Mouse (Mus musculus) heart, embryonic 13.5 days (tissue): ENCODE measurements around the gene Apobec2. TPM values are rescaled to one million over a fixed set of nuclear protein-coding genes. Genes with fewer than 3 reads are reported as not detected.

ENCODE experiments used
- ATAC-seq: fragments of 200-750 bp; cut with Nextera tagmentation; 2 replicates; pipeline ENCODE4 v1.8.0; 2017; ENCODE audit warnings: moderate TSS enrichment; ENCODE audit not compliant: insufficient number of reproducible peaks, low FRiP score, low TSS enrichment; ENCODE audit errors: extremely low read depth
- H3K27ac ChIP-seq: fragments of 300-500 bp; sonication (generic); replicated peaks from 2 replicates; pipeline ENCODE4 v1.5.1; 2015; ENCODE audit warnings: moderate library complexity, mild to moderate bottlenecking, inconsistent platforms
- H3K27me3 ChIP-seq: fragments of 300-500 bp; sonication (generic); replicated peaks from 2 replicates; pipeline ENCODE4 v1.6.1; 2015; ENCODE audit warnings: mild to moderate bottlenecking, inconsistent platforms
- H3K36me3 ChIP-seq: fragments of 300-500 bp; sonication (generic); 2 replicates; pipeline ENCODE4 v1.6.1; 2015; ENCODE audit warnings: mild to moderate bottlenecking, inconsistent platforms
- H3K4me1 ChIP-seq: fragments of 300-500 bp; sonication (generic); 2 replicates; pipeline ENCODE4 v1.6.1; 2015; ENCODE audit warnings: inconsistent platforms
- H3K4me2 ChIP-seq: fragments of 300-500 bp; sonication (generic); 2 replicates; pipeline ENCODE4 v1.6.1; 2015; ENCODE audit warnings: inconsistent platforms, mild to moderate bottlenecking, moderate library complexity
- H3K4me3 ChIP-seq: fragments of 300-500 bp; sonication (generic); 2 replicates; pipeline ENCODE4 v1.5.1; 2015; ENCODE audit warnings: moderate library complexity, mild to moderate bottlenecking, inconsistent platforms
- H3K9ac ChIP-seq: fragments of 300-500 bp; sonication (generic); 2 replicates; pipeline ENCODE4 v1.6.1; 2015; ENCODE audit warnings: inconsistent platforms, mild to moderate bottlenecking, moderate library complexity
- H3K9me3 ChIP-seq: fragments of 300-500 bp; sonication (generic); 2 replicates; pipeline ENCODE4 v1.6.1; 2016; ENCODE audit warnings: inconsistent platforms
- WGBS: fragments of 180-500 bp; shearing (Covaris S2); methylation state at CpG from one replicate; pipeline ENCODE4 v1.1.7; 2015; ENCODE audit warnings: mixed read lengths; 5-methylcytosine and 5-hydroxymethylcytosine counted together
- polyA plus RNA-seq: library from polyadenylated mRNA; unstranded; fragments of >200 nt; fragmentation: Nextera tagmentation; extraction: Ambion mirVana; gene quantifications from 2 replicates; pipeline ENCODE4 v1.2.1, GENCODE M21; 2015

The Apobec2 gene
- polyA plus RNA-seq, 1 experiment from 2014 or later, result 182 TPM

GRCm38 (mm10) chr17:48436487-48436886 lies 3.8 kb upstream of the Apobec2 start:
- peak overlapping the region; percentile 53 for H3K9ac ChIP-seq
- H3K36me3 ChIP-seq, result no peaks in the 10 kb centered on the region
- 0 out of 2 replicates have a peak, but pooled peaks have one; percentile 10 for ATAC-seq
- H3K4me2 ChIP-seq, result peak overlapping the region; percentile 29
- H3K4me1 ChIP-seq, result peaks cover 67% of the 10 kb centered on the region
- H3K4me3 ChIP-seq, result no peak overlapping the region
- peak overlapping the region; percentile 96 for H3K27ac ChIP-seq
- 22% methylated on average over 1 of the region's 1 CpGs for WGBS
- H3K27me3 ChIP-seq, result no peaks in the 10 kb centered on the region
- H3K9me3 ChIP-seq, result 0 out of 2 replicates have a peak, but pooled peaks cover 2% of the 10 kb centered on the region

DNA sequence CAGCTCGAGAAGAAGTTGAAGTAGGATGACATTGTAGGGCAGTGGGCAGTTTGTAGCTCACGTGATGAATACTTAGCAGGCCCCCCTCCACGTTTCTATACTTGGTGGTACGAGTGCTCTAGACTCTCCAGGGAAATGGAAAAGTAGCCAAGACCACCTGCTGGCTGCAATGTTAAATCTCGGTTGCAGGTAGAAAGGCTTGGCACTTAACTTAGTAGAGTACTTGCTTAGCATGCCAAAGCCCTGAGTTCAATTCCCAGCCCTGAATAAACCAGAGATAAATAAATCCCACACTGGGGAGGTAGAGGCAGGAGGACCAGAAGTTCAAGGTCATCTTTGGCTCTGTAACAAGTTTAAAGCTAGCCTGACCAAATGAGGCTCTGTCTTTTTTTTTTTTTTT lies 1.7 kb upstream of the Apobec2 start:
- Histone ChIP-seq H3K4me1 (peaks cover 84% of the 10 kb centered on the region), H3K9ac (no peak overlapping the region), H3K4me3 (no peak overlapping the region), H3K27ac (peak overlapping the region; percentile 28; the same call in 1 of the 2 replicates), H3K9me3 (no peaks in the 10 kb centered on the region), H3K4me2 (no peak overlapping the region), H3K36me3 (peaks cover 3% of the 10 kb centered on the region; the same call in 1 of the 2 replicates), H3K27me3 (no peaks in the 10 kb centered on the region)
- 73% methylated on average over 5 of the region's 5 CpGs for WGBS
- no peak for ATAC-seq

GRCm38 (mm10) chr17:48433689-48434330 lies 1.1 kb upstream of the Apobec2 start:
- 49% methylated on average over 6 of the region's 6 CpGs for WGBS
- Histone ChIP-seq H3K27me3 (no peaks in the 10 kb centered on the region), H3K9me3 (no peaks in the 10 kb centered on the region), H3K4me2 (no peak overlapping the region), H3K27ac (peak overlapping the region; percentile 98), H3K4me3 (no peak overlapping the region), H3K4me1 (peaks cover 90% of the 10 kb centered on the region), H3K9ac (no peak overlapping the region), H3K36me3 (peaks cover 3% of the 10 kb centered on the region; the same call in 1 of the 2 replicates)
- no peak for ATAC-seq

GRCm38 (mm10) chr17:48433006-48433655 lies 401 bp upstream of the Apobec2 start:
- ATAC-seq, result no peak

DNA sequence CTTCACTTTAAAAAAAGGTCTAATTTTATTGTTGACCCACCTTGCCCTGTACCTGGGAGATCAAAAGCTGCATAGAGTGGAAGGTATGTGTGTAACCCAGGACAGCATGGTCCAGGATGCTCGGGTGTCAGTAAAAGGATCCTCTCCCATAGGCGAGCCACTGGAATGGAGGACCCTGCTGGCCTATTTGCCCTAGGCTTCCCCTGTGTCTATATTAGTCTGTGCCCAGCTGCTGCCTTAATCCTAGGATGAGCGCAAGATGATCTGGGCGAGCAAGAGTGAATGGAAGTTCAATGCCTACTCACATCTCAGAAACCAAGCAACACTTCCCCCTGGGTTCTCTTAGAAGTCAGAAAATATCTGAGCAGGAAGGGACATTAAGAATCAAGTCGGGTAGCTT lies 1.7 kb downstream of the Apobec2 start:
- Histone ChIP-seq H3K36me3 (peaks cover 8% of the 10 kb centered on the region), H3K4me1 (peaks cover 95% of the 10 kb centered on the region), H3K9ac (peak overlapping the region; percentile 89), H3K27me3 (no peaks in the 10 kb centered on the region), H3K27ac (peak overlapping the region; percentile 98), H3K9me3 (no peaks in the 10 kb centered on the region), H3K4me2 (peak overlapping the region; percentile 76), H3K4me3 (peak overlapping the region; percentile 65)
- ATAC-seq, result no peak
- 39% methylated on average over 5 of the region's 5 CpGs for WGBS

More at GRCm38 (mm10) chr17:48433006-48433655, 401 bp upstream of the Apobec2 start:
- H3K4me1 ChIP-seq, result peaks cover 96% of the 10 kb centered on the region
- no peaks in the 10 kb centered on the region for H3K9me3 ChIP-seq
- H3K9ac ChIP-seq, result peak overlapping the region; percentile 89
- WGBS, result 64% methylated on average over 20 of the region's 20 CpGs
- H3K36me3 ChIP-seq, result peaks cover 3% of the 10 kb centered on the region; the same call in 1 of the 2 replicates
- H3K27me3 ChIP-seq, result no peaks in the 10 kb centered on the region
- peak overlapping the region; percentile 98 for H3K27ac ChIP-seq
- H3K4me3 ChIP-seq, result no peak overlapping the region
- H3K4me2 ChIP-seq, result peak overlapping the region; percentile 76

GRCm38 (mm10) chr17:48430394-48430793 lies 2.3 kb downstream of the Apobec2 start:
- H3K36me3 ChIP-seq, result peaks cover 8% of the 10 kb centered on the region
- no peaks in the 10 kb centered on the region for H3K27me3 ChIP-seq
- H3K4me1 ChIP-seq, result peaks cover 95% of the 10 kb centered on the region
- peak overlapping the region; percentile 65 for H3K4me3 ChIP-seq
- 5% methylated on average over 5 of the region's 5 CpGs for WGBS
- peak; percentile 28; the same call in 1 of the 2 replicates for ATAC-seq
- peak overlapping the region; percentile 89 for H3K9ac ChIP-seq
- peak overlapping the region; percentile 98 for H3K27ac ChIP-seq
- H3K4me2 ChIP-seq, result peak overlapping the region; percentile 76
- H3K9me3 ChIP-seq, result no peaks in the 10 kb centered on the region

DNA sequence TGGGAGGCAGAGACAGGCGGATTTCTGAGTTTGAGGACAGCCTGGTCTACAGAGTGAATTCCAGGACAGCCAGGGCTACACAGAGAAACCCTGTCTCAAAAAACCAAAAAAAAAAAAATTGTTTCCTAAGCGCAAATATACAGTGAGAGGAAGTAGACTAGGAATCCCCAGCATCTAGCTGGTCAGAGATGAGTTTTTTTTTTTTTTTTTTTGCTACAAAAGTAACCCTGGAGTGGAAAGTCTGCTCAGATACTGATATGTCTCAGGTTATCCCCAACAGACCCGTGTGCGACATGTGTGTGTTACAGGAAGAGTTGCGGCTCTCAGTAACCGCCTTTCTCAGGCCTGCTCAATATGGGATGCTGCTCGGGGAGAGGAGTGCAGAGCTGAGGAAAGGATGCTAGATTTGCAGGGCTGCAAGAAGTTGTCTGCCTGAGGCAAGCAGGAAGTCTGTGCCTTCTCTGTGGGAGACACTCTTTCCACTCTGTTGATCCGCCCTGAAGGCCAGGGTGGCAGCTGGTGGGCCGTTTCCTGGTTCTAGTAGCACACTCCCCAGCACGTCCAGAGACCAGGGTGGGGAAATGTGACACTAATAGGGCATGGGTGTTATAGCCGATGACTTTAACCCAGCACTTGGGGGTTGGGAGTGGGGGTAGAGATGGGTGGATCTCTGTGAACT lies 4.7 kb downstream of the Apobec2 start:
- Histone ChIP-seq H3K9me3 (no peaks in the 10 kb centered on the region), H3K27me3 (no peaks in the 10 kb centered on the region), H3K27ac (peak overlapping the region; percentile 66), H3K4me3 (peak overlapping the region; percentile 65), H3K36me3 (peaks cover 28% of the 10 kb centered on the region), H3K4me2 (peak overlapping the region; percentile 76), H3K4me1 (peaks cover 95% of the 10 kb centered on the region), H3K9ac (peak overlapping the region; percentile 89)
- no peak for ATAC-seq
- 58% methylated on average over 11 of the region's 11 CpGs for WGBS

DNA sequence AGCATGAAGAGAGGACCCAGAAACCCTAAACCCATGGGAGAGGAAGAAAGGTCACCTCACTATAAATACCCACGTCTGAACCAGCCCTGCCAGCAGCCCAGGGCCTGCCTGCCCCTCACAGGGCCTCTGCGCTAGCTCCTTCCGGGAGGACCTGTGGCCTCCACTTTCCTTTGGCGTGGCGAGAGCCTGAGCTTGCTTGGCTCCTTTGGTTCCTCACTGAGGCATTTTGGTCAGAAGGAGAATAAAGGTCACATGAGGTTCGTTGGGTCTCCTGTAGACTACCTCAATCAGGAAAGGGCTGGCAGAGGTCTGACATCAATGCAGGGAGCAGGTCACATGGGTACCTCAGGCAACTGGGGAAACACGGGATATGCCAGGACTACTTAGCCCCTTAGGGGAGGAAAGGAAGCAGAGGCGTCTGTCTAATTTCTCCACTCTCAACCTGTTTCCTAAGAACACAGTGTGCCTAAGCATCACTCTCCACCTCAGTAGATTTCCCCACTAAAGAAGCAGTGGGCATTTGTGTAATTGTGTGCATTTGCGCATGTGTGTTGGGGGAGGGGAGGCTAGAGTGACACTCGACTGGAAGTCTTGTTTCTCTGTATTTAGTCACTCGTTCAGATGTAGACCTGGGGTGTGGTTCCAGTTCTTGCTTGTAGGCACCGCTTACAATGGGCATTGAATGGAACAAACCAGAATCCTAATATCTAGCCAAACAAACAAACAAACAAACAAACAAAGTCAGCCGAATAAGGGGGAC lies 5.6 kb downstream of the Apobec2 start:
- WGBS, result 34% methylated on average over 13 of the region's 13 CpGs
- Histone ChIP-seq H3K27ac (peak overlapping the region; percentile 66), H3K4me1 (peaks cover 89% of the 10 kb centered on the region), H3K9me3 (no peaks in the 10 kb centered on the region), H3K4me2 (peak overlapping the region; percentile 76), H3K9ac (peak overlapping the region; percentile 41), H3K4me3 (peak overlapping the region; percentile 16; the same call in 1 of the 2 replicates), H3K36me3 (peaks cover 36% of the 10 kb centered on the region), H3K27me3 (no peaks in the 10 kb centered on the region)
- ATAC-seq, result no peak

DNA sequence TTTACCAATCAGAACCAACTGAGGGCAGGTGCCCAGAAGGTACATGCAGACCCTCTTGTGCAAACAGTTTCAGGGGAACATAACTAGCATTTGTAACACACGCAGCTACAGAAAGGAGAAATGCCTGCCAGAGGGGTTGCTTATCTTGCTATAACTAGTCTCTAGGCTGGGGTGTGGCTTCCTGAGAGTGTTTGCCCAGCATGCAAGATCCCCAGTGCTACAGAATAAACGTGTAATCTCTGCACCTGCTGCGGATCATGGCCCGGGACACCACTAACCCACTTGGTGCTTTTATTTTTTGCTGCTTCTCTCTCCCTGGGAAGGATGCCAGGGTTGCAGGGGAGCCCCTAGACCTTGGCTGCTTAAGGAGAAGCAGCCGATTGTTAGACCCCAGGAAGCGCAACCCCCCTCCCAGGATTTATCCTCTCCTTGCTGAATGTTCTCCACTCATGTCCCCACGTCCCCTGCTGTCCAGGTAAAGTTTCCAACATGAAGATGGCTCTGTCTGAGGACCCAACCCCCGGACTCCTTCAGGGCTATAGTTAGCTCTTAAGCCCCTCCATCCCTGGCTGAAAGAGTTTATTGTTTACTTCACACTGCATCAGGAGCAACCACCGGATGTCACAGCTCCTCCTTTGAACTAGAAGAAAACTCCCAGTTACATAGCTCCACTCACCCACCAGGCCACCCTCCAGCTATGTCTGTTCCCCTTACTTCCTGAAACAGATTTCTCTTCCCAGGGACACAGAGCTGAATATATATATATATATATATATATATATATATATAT lies 6.7 kb downstream of the Apobec2 start:
- WGBS, result 23% methylated on average over 9 of the region's 9 CpGs
- Histone ChIP-seq H3K4me3 (peak overlapping the region; percentile 10; the same call in 1 of the 2 replicates), H3K4me1 (peaks cover 79% of the 10 kb centered on the region), H3K27ac (peak overlapping the region; percentile 79), H3K4me2 (peak overlapping the region; percentile 47), H3K27me3 (no peaks in the 10 kb centered on the region), H3K36me3 (peaks cover 48% of the 10 kb centered on the region), H3K9me3 (no peaks in the 10 kb centered on the region), H3K9ac (peak overlapping the region; percentile 63)
- no peak for ATAC-seq

- ATAC-seq, result no peak
- Histone ChIP-seq H3K4me2 (no peak overlapping the region), H3K9ac (no peak overlapping the region), H3K9me3 (no peaks in the 10 kb centered on the region), H3K36me3 (peaks cover 62% of the 10 kb centered on the region), H3K27me3 (no peaks in the 10 kb centered on the region), H3K4me1 (peaks cover 64% of the 10 kb centered on the region), H3K4me3 (no peak overlapping the region), H3K27ac (no peak overlapping the region)
- WGBS, result 84% methylated on average over 9 of the region's 9 CpGs
Observed at GRCm38 (mm10) chr17:48424237-48424636, 8.5 kb downstream of the Apobec2 start.
